Mouse (Mus musculus): ENCODE measurements around the gene Synpr.

GRCm38 (mm10) chr14:13262406-13262805 lies 22.2 kb upstream of the Synpr start:
- TF ChIP-seq POLR2A (IDR thresholded peaks at IDR 0.05; ENCODE audit: insufficient read depth, low read length) (no peak), EP300 (IDR thresholded peaks at IDR 0.05; ENCODE audit: insufficient read depth, low read depth, low read length) (no peak)
